Mouse (Mus musculus) layer of hippocampus, postnatal 25 days (tissue): ENCODE measurements at regions not wholly inside any gene's neighbourhood (a gene's known extent, or its start where the extent isn't known, plus 50 kb on each side); places are given as distances from the start of the nearest gene placed in this dataset.

Source experiments
- DNase-seq, 2 experiments: peaks; one replicate each; pipeline ENCODE4 v3.0.0; 2022; ENCODE audit warnings: mixed read lengths in 2 of 2, low spot score in 1 of 2; ENCODE audit errors: extremely low spot score in 1 of 2

DNA sequence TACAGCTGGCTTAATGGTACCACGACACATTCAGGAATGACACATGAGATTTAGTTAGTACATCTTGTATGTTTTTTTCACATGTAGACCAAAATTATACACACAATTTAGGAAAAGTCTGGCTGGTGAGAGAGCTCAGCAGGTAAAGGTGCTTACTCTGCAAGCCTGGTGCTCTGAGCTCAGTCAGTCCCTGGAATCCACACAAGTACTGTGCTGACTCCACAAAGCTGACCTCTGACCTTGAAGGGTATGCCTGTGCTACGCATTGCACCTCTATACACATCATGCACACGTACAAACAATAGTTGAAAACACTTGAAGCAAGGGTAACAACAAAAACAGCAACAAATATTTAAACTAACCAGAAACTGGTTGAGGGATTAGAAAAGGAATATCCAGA, 96.5 kb downstream of the Foxb1 start:
- no peak for DNase-seq

GRCm38 (mm10) chr9:69662394-69662793, 98.3 kb downstream of the Foxb1 start:
- no peak for DNase-seq

GRCm38 (mm10) chr9:69658276-69658675, 102.5 kb downstream of the Foxb1 start:
- no peak for DNase-seq

DNA sequence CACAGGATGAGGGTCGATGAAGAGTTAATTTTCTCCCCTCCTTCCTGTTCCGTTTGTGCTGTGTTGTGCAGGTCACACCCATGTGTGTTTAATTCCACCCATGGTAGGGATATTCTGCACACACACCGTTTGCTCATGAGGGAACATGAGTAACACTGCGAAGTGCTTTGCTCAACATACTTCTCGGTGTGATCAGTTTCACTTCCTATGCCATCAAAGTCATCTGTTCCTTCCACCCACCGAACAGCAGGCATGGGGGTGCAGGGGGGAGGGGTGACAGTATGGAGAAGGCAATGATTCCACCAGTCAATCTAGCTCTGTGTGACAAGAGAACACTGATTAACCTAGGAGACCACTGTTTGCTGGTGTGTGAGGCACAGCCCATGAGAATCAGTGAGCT, 104.7 kb downstream of the Foxb1 start:
- DNase-seq: peak in 1 of 2 experiments; percentile 6

- no peak for DNase-seq
These were observed 108.6 kb downstream of the Foxb1 start for GRCm38 (mm10) chr9:69652106-69652505.

DNA sequence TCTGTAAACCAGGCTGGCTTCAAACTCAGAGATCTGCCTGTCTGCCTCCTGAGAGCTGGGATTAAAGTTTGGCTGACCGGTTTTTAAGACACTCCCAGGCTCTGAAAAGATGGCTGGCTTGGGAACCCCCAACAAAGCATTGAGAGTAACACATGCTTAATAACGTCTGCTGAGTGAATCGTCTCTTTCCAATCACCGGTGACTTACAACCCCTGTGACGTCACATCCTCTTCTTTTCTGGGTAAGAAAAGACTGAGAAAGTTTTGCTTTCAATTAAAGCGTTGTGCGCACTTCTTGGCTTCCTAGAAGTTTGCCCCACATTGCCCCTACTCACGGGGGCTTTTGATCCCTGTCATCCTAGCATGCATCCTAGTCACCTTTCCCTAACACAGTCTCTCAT, 109.1 kb downstream of the Foxb1 start:
- no peak for DNase-seq

- no peak for DNase-seq
These were observed 118.1 kb downstream of the Foxb1 start for GRCm38 (mm10) chr9:69642591-69642990.

DNA sequence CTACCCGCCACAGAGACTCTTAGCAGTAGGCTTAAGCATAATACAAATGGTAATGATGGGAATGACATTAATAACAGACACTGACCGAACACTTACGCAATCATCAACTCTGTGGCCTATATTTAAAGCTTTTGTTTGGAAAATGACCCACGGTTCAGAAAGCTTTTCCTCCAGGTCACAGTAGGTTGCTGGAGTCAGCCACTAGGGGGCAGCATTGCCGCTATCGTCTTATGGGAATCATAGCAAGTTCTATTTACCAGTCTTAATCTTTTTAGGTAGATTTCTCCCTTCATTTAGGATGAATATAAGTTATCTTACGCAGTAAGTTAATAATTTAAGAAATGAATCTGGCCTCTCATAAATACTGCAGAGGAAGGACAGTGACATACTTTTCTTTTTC, 137.4 kb downstream of the Foxb1 start:
- DNase-seq: peak; percentile 32 to 90

DNA sequence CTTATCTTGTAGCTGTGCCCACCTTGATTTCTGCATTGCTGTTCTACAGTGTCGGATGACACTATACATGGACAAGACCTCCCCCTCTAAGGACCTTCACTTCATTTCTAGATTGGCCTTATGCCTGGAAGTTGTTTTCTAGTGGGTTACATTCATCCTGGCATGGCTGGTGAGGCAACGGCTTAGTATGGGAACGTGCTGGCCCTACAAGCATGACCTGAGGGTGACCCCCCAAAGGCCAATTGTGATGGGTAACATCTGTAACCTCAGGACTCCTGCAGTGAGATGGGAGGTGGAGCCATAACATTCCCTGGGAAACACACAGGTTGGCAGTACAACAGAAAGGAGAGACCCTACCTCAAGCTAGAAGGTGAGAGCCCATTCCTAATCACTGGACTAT, 139.7 kb downstream of the Foxb1 start:
- DNase-seq: no peak

DNA sequence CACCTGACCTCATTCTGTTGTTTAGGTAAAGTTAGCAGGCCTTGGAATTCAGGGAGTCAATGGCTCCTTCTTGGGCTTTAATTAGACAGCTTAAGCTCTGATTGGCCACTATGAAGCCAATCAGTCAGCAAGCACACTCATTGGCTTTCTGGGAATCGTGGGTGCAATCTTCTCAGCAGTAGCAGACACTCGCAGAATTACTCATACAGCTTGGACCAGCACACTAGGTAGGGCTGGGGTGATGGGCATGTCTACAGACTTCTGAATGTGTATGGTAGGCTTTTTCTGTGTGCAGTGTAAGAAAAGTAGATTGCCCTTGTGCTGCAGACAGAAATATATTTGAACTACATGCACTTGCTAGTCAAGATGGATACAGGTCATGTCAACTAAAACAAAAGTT, 143.4 kb downstream of the Foxb1 start:
- DNase-seq: no peak

- DNase-seq: no peak
These were observed 144.1 kb downstream of the Anxa2 start for GRCm38 (mm10) chr9:69597472-69597871.

DNA sequence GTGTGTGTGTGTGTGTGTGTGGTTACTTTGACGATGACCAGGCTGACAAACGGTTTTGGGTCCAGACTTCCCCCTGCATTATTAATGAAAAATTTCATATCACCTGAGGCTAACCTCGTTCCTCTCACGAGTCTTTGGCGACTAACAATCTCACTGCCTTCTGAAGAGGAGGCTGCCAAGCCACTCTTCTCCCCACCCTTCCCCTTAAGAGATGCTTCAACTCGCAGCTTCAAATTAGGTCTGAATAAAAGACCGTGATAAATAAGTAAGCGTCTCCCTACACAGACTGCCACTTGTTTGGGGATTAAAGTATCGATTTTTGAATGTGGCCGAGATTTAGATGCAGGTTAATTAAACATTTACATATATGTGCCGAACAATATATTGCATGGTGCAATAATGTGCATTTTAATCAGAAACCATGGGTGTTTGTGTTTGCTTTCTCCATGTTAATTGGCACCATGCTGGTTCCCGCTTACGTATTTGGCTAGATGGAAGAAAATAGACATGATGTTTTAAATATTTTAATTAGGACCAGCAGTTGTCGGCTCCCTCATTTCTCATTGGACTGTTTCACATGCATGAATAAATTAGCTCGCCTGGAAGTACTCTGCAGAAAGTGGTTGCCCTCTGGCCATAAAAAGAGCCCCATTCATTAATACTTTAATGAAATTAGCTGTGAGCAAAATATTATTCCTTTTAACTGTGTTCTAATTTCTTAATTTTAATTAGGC, 139.1 kb downstream of the Anxa2 start:
- no peak for DNase-seq

- DNase-seq: no peak
These were observed 135.4 kb downstream of the Anxa2 start for GRCm38 (mm10) chr9:69588846-69589245.

GRCm38 (mm10) chr9:69587096-69587495, 133.7 kb downstream of the Anxa2 start:
- no peak for DNase-seq

GRCm38 (mm10) chr9:69581236-69581635, 127.8 kb downstream of the Anxa2 start:
- DNase-seq: no peak

DNA sequence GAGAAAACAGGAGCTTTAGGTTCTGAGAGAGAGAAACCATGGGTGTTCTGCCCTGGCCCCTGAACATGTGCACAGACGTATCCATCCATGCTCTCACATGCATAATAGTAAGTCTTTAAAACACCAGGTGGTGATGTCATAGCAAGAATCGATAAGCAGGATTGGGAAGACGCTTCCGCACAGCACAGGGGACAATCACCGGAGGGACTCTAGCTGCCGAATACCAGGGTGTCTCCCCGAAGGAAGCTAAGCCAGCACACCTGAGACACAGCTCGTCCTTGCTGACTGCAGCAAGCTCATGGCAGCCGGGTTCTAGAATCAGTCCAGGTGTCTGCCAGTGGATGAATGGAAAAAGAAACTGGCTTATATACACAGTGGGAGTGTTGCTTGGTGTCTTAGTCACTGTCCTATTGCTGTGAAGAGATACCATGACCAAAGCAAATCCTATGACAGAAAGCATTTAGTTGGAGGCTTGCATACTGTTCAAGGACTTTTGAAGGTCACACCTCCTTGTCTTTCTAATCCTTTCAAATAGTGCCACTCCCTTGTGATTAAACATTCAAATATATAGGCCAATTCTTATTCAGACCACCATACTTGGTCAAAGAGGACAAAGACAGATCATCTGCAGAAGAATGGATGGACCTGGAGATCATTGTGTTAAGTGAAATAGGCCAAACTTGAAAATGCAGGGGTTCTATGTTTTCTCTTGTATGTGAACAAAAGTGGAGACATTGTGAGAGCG, 124.4 kb downstream of the Anxa2 start:
- DNase-seq: no peak

DNA sequence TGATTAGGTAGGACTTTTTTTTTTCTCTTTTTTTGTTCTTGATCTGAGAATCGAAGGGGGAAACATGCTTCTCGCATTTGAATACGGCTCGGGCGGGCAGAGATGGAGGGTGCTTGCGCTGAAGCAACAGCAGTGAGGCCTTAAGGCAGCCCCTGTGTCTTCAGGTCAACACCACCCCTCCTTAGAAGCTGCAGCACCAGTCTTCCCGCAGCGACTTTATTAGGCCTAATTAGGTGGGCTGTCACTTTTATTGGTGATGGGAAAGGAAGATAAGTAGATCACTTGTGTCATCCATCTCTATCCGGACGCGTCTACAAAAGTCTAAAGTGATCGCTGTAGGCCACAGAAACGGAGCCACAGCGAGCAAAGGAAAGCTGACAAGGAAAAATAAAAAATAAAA, 122.0 kb downstream of the Anxa2 start:
- DNase-seq: no peak

GRCm38 (mm10) chr9:69568631-69569230, 115.3 kb downstream of the Anxa2 start:
- DNase-seq: peak in 1 of 2 experiments; percentile 18

DNA sequence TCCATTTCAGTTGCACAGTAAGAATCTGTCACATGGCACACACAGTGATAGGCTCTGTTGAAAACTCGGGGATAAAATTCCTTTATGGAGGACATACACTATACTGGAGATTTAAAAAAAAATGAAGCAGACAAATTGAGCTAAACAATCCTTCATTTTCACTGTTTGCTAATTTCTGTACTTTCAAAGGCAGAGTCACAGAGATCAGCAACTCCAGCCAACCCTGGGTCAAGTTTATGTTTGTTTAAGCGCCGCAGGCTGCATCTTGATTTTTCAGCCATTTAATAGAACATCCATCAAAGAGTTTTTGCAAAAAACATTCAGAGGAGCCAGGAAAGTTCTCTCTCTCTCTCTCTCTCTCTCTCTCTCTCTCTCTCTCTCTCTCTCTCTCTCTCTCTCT, 114.8 kb downstream of the Anxa2 start:
- no peak for DNase-seq

DNA sequence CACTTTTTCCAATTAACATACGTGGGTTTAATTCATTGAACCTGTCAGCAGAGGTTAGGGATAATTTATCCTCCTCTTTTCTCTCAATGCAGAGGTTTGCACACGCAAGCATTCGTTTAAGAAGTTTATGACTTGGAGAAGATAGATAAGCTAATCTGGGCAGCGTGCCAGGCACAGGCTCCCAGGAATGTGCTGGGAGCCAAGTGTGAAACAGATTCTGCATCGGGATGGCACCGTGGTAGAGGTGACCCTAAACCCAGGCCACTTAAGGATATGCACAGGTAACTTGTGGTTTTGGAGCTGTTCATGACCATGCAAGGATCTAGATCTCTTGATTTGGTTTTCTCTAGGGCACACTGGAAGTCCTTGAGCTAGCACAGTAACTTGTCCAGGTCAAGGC, 113.6 kb downstream of the Anxa2 start:
- no peak for DNase-seq

DNA sequence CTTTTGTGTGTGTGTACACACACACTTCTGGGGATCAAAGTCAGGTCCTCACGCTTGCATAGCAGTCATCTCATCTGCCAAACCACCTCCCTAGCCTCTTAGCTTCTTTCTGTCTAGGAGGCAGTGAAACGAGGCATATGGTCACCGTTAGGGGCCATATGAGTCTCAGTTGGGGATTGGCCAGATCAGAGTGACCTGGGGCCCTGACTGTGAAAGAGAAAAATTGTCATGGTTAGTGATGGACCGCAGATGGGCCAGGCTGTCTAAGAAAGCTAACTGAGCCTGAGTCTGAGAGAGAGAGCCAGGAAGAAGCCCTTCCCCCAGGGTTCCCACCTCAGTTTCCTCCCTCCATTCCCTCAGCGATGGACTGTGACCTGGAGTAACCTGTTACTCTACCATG, 89.8 kb downstream of the Anxa2 start:
- DNase-seq: no peak
